14 mouse cellular contexts compared by ENCODE assay signal in the genomic region with DNA sequence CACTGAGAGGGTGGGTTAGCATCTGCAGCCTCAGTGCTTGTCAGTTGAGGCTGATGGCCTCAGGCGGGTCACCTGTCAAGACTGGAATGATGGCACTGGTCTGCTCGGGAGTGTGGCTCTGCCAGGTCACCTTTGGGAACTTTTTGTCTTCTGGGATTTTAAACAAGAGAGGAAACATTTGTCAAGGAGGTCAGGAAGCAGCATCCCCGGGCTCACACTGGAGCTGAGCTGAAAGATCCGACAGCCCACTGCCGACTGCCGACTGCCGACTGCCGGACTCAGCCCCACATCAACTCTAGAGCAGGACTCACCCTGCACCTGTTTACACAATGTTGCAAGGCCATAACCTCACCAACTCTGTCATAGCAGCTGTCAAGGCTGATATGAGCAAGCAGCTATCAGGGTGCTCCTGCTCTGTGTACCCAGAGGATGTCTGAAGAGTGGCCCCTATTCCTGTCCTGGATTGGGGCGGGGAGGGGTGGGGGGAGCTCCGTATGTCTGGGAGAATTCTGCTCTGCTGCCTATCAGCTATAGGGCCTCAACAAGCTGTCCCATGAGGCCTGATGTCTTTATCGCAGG. TPM values are rescaled to one million over a fixed set of nuclear protein-coding genes. Genes with fewer than 3 reads are reported as not detected.
DNase-seq lines count a peak whose midpoint lies in the region; ATAC-seq lines count a peak whose summit lies in the region.
"Had no signal": no experiment of that assay in that cellular context is flagged by ENCODE, and none has a peak within 500 bp of the region (broad histone marks: within the 10 kb centered on the region; RNA-seq: fewer than 3 reads in every experiment).

No protein-coding gene starts in this region.

- peak overlapping the region; percentile 70 for H3K27ac ChIP-seq in heart, embryonic 16.5 days (ENCODE audit: low read length)
- no peak overlapping the region for H3K27ac ChIP-seq in intestine, embryonic 15.5 days
- no peak overlapping the region for H3K27ac ChIP-seq in kidney, embryonic 16.5 days (ENCODE audit: low read length)
- H3K27ac ChIP-seq in liver, embryonic 15.5 days (replicated peaks): no peak overlapping the region
- H3K27ac ChIP-seq: embryonic facial prominence, embryonic 13.5 days; forebrain, embryonic 12.5 days; hindbrain, embryonic 12.5 days had no signal

- WGBS in heart, embryonic 16.5 days: 15% methylated on average over 11 of the region's 11 CpGs
- 22% methylated on average over 11 of the region's 11 CpGs for WGBS in intestine, embryonic 15.5 days
- WGBS in kidney, embryonic 16.5 days: 36% methylated on average over 11 of the region's 11 CpGs
- WGBS in liver, embryonic 15.5 days (ENCODE audit: insufficient replicate concordance): 43% methylated on average over 11 of the region's 11 CpGs

- H3K4me1 ChIP-seq in heart, embryonic 16.5 days (ENCODE audit: control insufficient read depth, insufficient read depth, low read length): peaks cover 42% of the 10 kb centered on the region
- H3K4me1 ChIP-seq in intestine, embryonic 15.5 days (replicated peaks): peaks cover 19% of the 10 kb centered on the region
- no peaks in the 10 kb centered on the region; the same call in 1 of the 2 replicates for H3K4me1 ChIP-seq in kidney, embryonic 16.5 days (ENCODE audit: insufficient read depth, low read length)
- H3K4me1 ChIP-seq in liver, embryonic 15.5 days (replicated peaks): peaks cover 13% of the 10 kb centered on the region
- H3K4me1 ChIP-seq: embryonic facial prominence, embryonic 13.5 days; forebrain, embryonic 12.5 days had no signal

- H3K36me3 ChIP-seq in heart, embryonic 16.5 days (ENCODE audit: control insufficient read depth, insufficient read depth): no peaks in the 10 kb centered on the region
- no peaks in the 10 kb centered on the region for H3K36me3 ChIP-seq in intestine, embryonic 15.5 days
- no peaks in the 10 kb centered on the region for H3K36me3 ChIP-seq in kidney, embryonic 16.5 days (ENCODE audit: insufficient read depth, low read length)
- no peaks in the 10 kb centered on the region for H3K36me3 ChIP-seq in liver, embryonic 15.5 days (replicated peaks)
- H3K36me3 ChIP-seq: embryonic facial prominence, embryonic 13.5 days; forebrain, embryonic 12.5 days; hindbrain, embryonic 12.5 days had no signal

- H3K4me3 ChIP-seq in heart, embryonic 16.5 days (ENCODE audit: low read length): no peak overlapping the region
- H3K4me3 ChIP-seq in intestine, embryonic 15.5 days (replicated peaks): no peak overlapping the region
- H3K4me3 ChIP-seq in kidney, embryonic 16.5 days (ENCODE audit: low read length): no peak overlapping the region
- no peak overlapping the region for H3K4me3 ChIP-seq in liver, embryonic 15.5 days (replicated peaks)
- H3K4me3 ChIP-seq: embryonic facial prominence, embryonic 13.5 days; forebrain, embryonic 12.5 days; hindbrain, embryonic 12.5 days had no signal

- peak; percentile 82 for ATAC-seq in heart, embryonic 16.5 days (replicated peaks; ENCODE audit: extremely low read depth, insufficient read depth, low FRiP score)
- peak; percentile 87 for ATAC-seq in intestine, embryonic 15.5 days
- ATAC-seq in kidney, embryonic 16.5 days (ENCODE audit: low FRiP score, low TSS enrichment): 0 out of 2 replicates have a peak, but pooled peaks have one; percentile 27
- ATAC-seq in liver, embryonic 15.5 days (ENCODE audit: insufficient read depth): peak; percentile 69

- H3K27me3 ChIP-seq in heart, embryonic 16.5 days (ENCODE audit: control insufficient read depth, insufficient read depth, low read length): no peaks in the 10 kb centered on the region
- H3K27me3 ChIP-seq in intestine, embryonic 15.5 days (replicated peaks): no peaks in the 10 kb centered on the region
- no peaks in the 10 kb centered on the region for H3K27me3 ChIP-seq in kidney, embryonic 16.5 days (ENCODE audit: insufficient read depth, low read length)
- no peaks in the 10 kb centered on the region for H3K27me3 ChIP-seq in liver, embryonic 15.5 days
- H3K27me3 ChIP-seq: embryonic facial prominence, embryonic 13.5 days; forebrain, embryonic 12.5 days; hindbrain, embryonic 12.5 days had no signal

- peak overlapping the region; percentile 47; the same call in 1 of the 2 replicates for H3K9ac ChIP-seq in heart, embryonic 16.5 days (ENCODE audit: low read length)
- H3K9ac ChIP-seq in intestine, embryonic 15.5 days: no peak overlapping the region
- no peak overlapping the region for H3K9ac ChIP-seq in kidney, embryonic 16.5 days (replicated peaks; ENCODE audit: low read length)
- H3K9ac ChIP-seq in liver, embryonic 15.5 days: no peak overlapping the region
- H3K9ac ChIP-seq: embryonic facial prominence, embryonic 13.5 days; forebrain, embryonic 12.5 days; hindbrain, embryonic 12.5 days had no signal

- H3K9me3 ChIP-seq in heart, embryonic 16.5 days (replicated peaks; ENCODE audit: control insufficient read depth, low read length): no peaks in the 10 kb centered on the region
- H3K9me3 ChIP-seq in intestine, embryonic 15.5 days: no peaks in the 10 kb centered on the region
- H3K9me3 ChIP-seq in kidney, embryonic 16.5 days (ENCODE audit: low read length): no peaks in the 10 kb centered on the region
- no peaks in the 10 kb centered on the region for H3K9me3 ChIP-seq in liver, embryonic 15.5 days (replicated peaks)
- H3K9me3 ChIP-seq: embryonic facial prominence, embryonic 13.5 days; forebrain, embryonic 12.5 days; hindbrain, embryonic 12.5 days had no signal

- peak overlapping the region; percentile 34 for H3K4me2 ChIP-seq in heart, embryonic 16.5 days (ENCODE audit: low read depth, low read length)
- H3K4me2 ChIP-seq in intestine, embryonic 15.5 days (replicated peaks): no peak overlapping the region; the same call in 1 of the 2 replicates
- no peak overlapping the region for H3K4me2 ChIP-seq in kidney, embryonic 16.5 days (replicated peaks; ENCODE audit: low read depth, low read length)
- no peak overlapping the region for H3K4me2 ChIP-seq in liver, embryonic 15.5 days
- H3K4me2 ChIP-seq: embryonic facial prominence, embryonic 13.5 days; forebrain, embryonic 12.5 days; hindbrain, embryonic 12.5 days had no signal

- DNase-seq in heart, adult 11 months: no peak
- no peak for DNase-seq in gastrocnemius, postnatal 25 days
- no peak for DNase-seq in spleen, postnatal 36 days (ENCODE audit: low spot score in 2 of 2)
- DNase-seq: adrenal gland, adult 2 months; cerebellum, postnatal 36 days; right cerebral cortex, postnatal 14 days; thymus, postnatal 25 days had no signal

RNA-seq across cellular contexts. Expression of gene Lrrfip1, which starts 33.9 kb away (rescaled TPM):
- 156 TPM in 2 replicates for polyA plus RNA-seq in heart, embryonic 16.5 days (2015; fragmentation: Nextera tagmentation; extraction: Ambion mirVana)
- 58.7 and 63.5 TPM in 2 replicates for polyA plus RNA-seq in intestine, embryonic 15.5 days (2015; fragmentation: Nextera tagmentation; extraction: Ambion mirVana)
- polyA plus RNA-seq in kidney, embryonic 16.5 days (2015; fragmentation: Nextera tagmentation; extraction: Ambion mirVana): 45.9 and 50.8 TPM in 2 replicates
- polyA plus RNA-seq in liver, embryonic 15.5 days (2015; fragmentation: Nextera tagmentation; extraction: Ambion mirVana): 14.9 and 16.7 TPM in 2 replicates
- total RNA-seq in gastrocnemius, postnatal 25 days (2021): 100 to 1,000 TPM; 143 to 163 TPM

Comparison
In these comparisons a context has a peak if more than half of its experiments do, and no peak if none do; other contexts are left out.
1. ATAC-seq: peak in every context shown above with its lines; median percentile 87 in intestine, embryonic 15.5 days; 82 in heart, embryonic 16.5 days; 69 in liver, embryonic 15.5 days; 27 in kidney, embryonic 16.5 days.